Mouse (Mus musculus) C2C12 (cell line): Measurements from ENCODE around the gene Mup4. TPM values are rescaled to one million over a fixed set of nuclear protein-coding genes. Genes with fewer than 3 reads are reported as not detected.
"Not testable (repeated sequence)": the region's sequence is repeated elsewhere in the genome, so short reads cannot be mapped to it uniquely, and the experiment has no call there.

Source experiments
- H3K27me3 ChIP-seq: one replicate; pipeline ENCODE4 v1.6.1; 2011; ENCODE audit not compliant: control insufficient read depth, insufficient read depth, insufficient read length
- H3K36me3 ChIP-seq: one replicate; pipeline ENCODE4 v1.6.1; 2011; ENCODE audit not compliant: control insufficient read depth, insufficient read depth
- H3K4me3 ChIP-seq: one replicate; pipeline ENCODE4 v1.5.1; 2011; ENCODE audit warnings: mild to moderate bottlenecking, control low read depth; ENCODE audit not compliant: poor library complexity, insufficient read depth, severe bottlenecking
- H3K79me2 ChIP-seq: one replicate; pipeline ENCODE4 v1.6.1; 2011; ENCODE audit not compliant: control insufficient read depth, insufficient read depth
- H3K79me3 ChIP-seq: one replicate; pipeline ENCODE4 v1.6.1; 2011; ENCODE audit warnings: low read depth, control low read depth
- H3ac ChIP-seq: one replicate; pipeline ENCODE3; 2011; ENCODE audit warnings: low read depth; ENCODE audit not compliant: control insufficient read depth, insufficient read length
- CEBPB ChIP-seq: IDR thresholded peaks from one replicate; pipeline ENCODE4 v1.6.1; 2011; ENCODE audit warnings: low read depth, mild to moderate bottlenecking, control low read depth, moderate library complexity
- CTCF ChIP-seq: IDR thresholded peaks from one replicate; pipeline ENCODE4 v1.5.1; 2011; ENCODE audit not compliant: control insufficient read depth, insufficient read depth, insufficient read length
- FOSL1 ChIP-seq: IDR thresholded peaks from one replicate; pipeline ENCODE4 v1.8.0; 2011; ENCODE audit warnings: mild to moderate bottlenecking, low read length; ENCODE audit not compliant: poor library complexity, insufficient read depth, severe bottlenecking
- MAX ChIP-seq: IDR thresholded peaks from one replicate; pipeline ENCODE4 v1.6.1; 2011; ENCODE audit warnings: mild to moderate bottlenecking, control low read depth
- MYOD1 ChIP-seq: IDR thresholded peaks from one replicate; pipeline ENCODE4 v1.6.1; 2011; ENCODE audit warnings: low read depth; ENCODE audit not compliant: control insufficient read depth, insufficient read length
- MYOG ChIP-seq: IDR thresholded peaks from one replicate; pipeline ENCODE4 v1.6.1; 2011; ENCODE audit not compliant: control insufficient read depth, insufficient read length; ENCODE audit errors: extremely low read depth
- USF1 ChIP-seq: IDR thresholded peaks from one replicate; pipeline ENCODE4 v1.6.1; 2011; ENCODE audit warnings: low read depth, mild to moderate bottlenecking, control low read depth, moderate library complexity
- long read RNA-seq, 2 experiments: library from polyadenylated mRNA; unstranded; transcript quantifications; one replicate each; pipeline ENCODE4 v2.0.0; 2019 to 2020
- polyA plus RNA-seq: library from polyadenylated mRNA; unstranded; fragments of >200 nt; fragmentation: generic; extraction: Trizol; gene quantifications from one replicate; pipeline ENCODE4 v1.2.1, GENCODE M21; 2012; ENCODE audit warnings: missing spikeins

The Mup4 gene
- polyA plus RNA-seq: not detected
- long read RNA-seq, experiment 1: 0 reads
- long read RNA-seq, experiment 2: 0 reads

- TF ChIP-seq MAX: no peak
- no peak for TF ChIP-seq CTCF
- no peak for TF ChIP-seq MYOG
- TF ChIP-seq MYOD1: no peak
- TF ChIP-seq FOSL1: no peak
- no peak for TF ChIP-seq USF1
- no peak for TF ChIP-seq CEBPB
- Histone ChIP-seq H3ac (no peak within 1 kb of the TSS), H3K36me3 (no peaks in the 10 kb centered on the region), H3K27me3 (no peaks in the 10 kb centered on the region), H3K79me2 (no peaks in the 10 kb centered on the region), H3K79me3 (no peaks in the 10 kb centered on the region), H3K4me3 (no peak within 1 kb of the TSS)
These were observed at the start of gene Mup4 for GRCm38 (mm10) chr4:59960610-59961009. TSS of gene Mup4 (minus strand) at chr4:59960710.

DNA sequence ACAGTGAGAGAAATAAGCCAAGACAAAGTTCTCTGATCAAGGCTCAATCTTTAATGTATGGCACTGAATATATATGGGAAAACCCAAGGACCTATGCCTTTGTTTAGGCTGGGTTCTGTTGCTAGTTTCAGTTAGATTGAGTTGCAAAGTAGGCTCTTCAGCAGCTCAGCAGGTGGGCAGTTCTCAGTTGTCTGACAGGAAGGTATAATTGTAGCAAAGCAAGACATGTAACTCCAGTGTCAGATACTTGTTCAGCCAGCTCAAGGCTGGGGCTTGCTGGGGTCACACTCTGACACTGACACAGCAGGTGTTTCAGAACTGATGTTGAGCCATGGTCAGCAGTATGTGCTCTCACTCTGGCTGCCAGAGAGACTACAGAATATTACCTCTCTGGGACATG lies 37.4 kb upstream of the Mup4 start:
- H3ac ChIP-seq, H3K79me2 ChIP-seq, H3K36me3 ChIP-seq, H3K4me3 ChIP-seq, H3K27me3 ChIP-seq, H3K79me3 ChIP-seq: not testable (repeated sequence)

GRCm38 (mm10) chr4:59963405-59964344 lies 3.2 kb upstream of the Mup4 start, which contains the start of gene Mup6:
TSS of gene Mup6 (plus strand) at chr4:59964294.
- H3K79me2 ChIP-seq: no peaks in the 10 kb centered on the region
- no peak within 1 kb of the TSS for H3ac ChIP-seq
- H3K27me3 ChIP-seq: no peaks in the 10 kb centered on the region
- no peaks in the 10 kb centered on the region for H3K36me3 ChIP-seq
- H3K4me3 ChIP-seq: no peak within 1 kb of the TSS
- H3K79me3 ChIP-seq: no peaks in the 10 kb centered on the region
- TF ChIP-seq MYOD1 (no peak), MYOG (no peak), USF1 (no peak), CTCF (no peak), CEBPB (no peak), FOSL1 (no peak), MAX (no peak)

GRCm38 (mm10) chr4:59937543-59937942 lies 23.0 kb downstream of the Mup4 start:
- no peak for TF ChIP-seq MYOD1
- no peak for TF ChIP-seq FOSL1
- no peak for TF ChIP-seq USF1
- no peaks in the 10 kb centered on the region for H3K79me2 ChIP-seq
- H3K36me3 ChIP-seq: no peaks in the 10 kb centered on the region
- H3ac ChIP-seq: no peak overlapping the region
- no peaks in the 10 kb centered on the region for H3K79me3 ChIP-seq
- H3K27me3 ChIP-seq: peaks cover 13% of the 10 kb centered on the region
- no peak overlapping the region for H3K4me3 ChIP-seq

- Histone ChIP-seq H3K36me3 (no peaks in the 10 kb centered on the region), H3K79me3 (no peaks in the 10 kb centered on the region), H3K79me2 (no peaks in the 10 kb centered on the region), H3K27me3 (peaks cover 3% of the 10 kb centered on the region), H3ac (no peak overlapping the region), H3K4me3 (no peak overlapping the region)
- TF ChIP-seq MYOG: no peak
- no peak for TF ChIP-seq USF1
- TF ChIP-seq MYOD1: no peak
- TF ChIP-seq MAX: no peak
- TF ChIP-seq CTCF: no peak
- TF ChIP-seq CEBPB: no peak
- no peak for TF ChIP-seq FOSL1
These were observed 27.8 kb downstream of the Mup4 start for GRCm38 (mm10) chr4:59932505-59933281.

- Histone ChIP-seq H3ac (no peak overlapping the region), H3K79me2 (no peaks in the 10 kb centered on the region), H3K79me3 (no peaks in the 10 kb centered on the region), H3K27me3 (peaks cover 7% of the 10 kb centered on the region), H3K36me3 (no peaks in the 10 kb centered on the region), H3K4me3 (no peak overlapping the region)
- no peak for TF ChIP-seq MAX
- peak; percentile 60 for TF ChIP-seq CEBPB
These were observed 32.2 kb downstream of the Mup4 start for GRCm38 (mm10) chr4:59928347-59928746.
